Mouse (Mus musculus) hindbrain, embryonic 11.5 days (tissue): ENCODE data around the gene Maml1. TPM values are rescaled to one million over a fixed set of nuclear protein-coding genes. Genes with fewer than 3 reads are reported as not detected.

Experiments
- ATAC-seq: fragments of 200-750 bp; cut with Nextera tagmentation; 2 replicates; pipeline ENCODE4 v1.8.0; 2017; ENCODE audit warnings: mild to moderate bottlenecking, moderate TSS enrichment, moderate library complexity; ENCODE audit not compliant: low FRiP score
- DNase-seq: peaks from one replicate; pipeline ENCODE4 v3.0.0-alpha.2; 2015; ENCODE audit warnings: low spot score
- H3K27ac ChIP-seq: fragments of 300-500 bp; sonication (generic); 2 replicates; pipeline ENCODE4 v1.5.1; 2014; ENCODE audit warnings: mild to moderate bottlenecking, low read depth, low read length
- H3K27me3 ChIP-seq: fragments of 300-500 bp; sonication (generic); 2 replicates; pipeline ENCODE4 v1.6.1; 2014; ENCODE audit warnings: mild to moderate bottlenecking, low read length, moderate library complexity, mixed read lengths; ENCODE audit not compliant: control insufficient read depth, insufficient read depth
- H3K36me3 ChIP-seq: fragments of 300-500 bp; sonication (generic); 2 replicates; pipeline ENCODE4 v1.6.1; 2014; ENCODE audit warnings: mild to moderate bottlenecking, low read length, moderate library complexity, mixed read lengths; ENCODE audit not compliant: control insufficient read depth, insufficient read depth
- H3K4me1 ChIP-seq: fragments of 300-500 bp; sonication (generic); replicated peaks from 2 replicates; pipeline ENCODE4 v1.6.1; 2014; ENCODE audit warnings: low read length, mixed read lengths; ENCODE audit not compliant: control insufficient read depth, insufficient read depth
- H3K4me2 ChIP-seq: fragments of 300-500 bp; sonication (generic); replicated peaks from 2 replicates; pipeline ENCODE4 v1.6.1; 2014; ENCODE audit warnings: mild to moderate bottlenecking, low read depth, low read length
- H3K4me3 ChIP-seq: fragments of 300-500 bp; sonication (generic); 2 replicates; pipeline ENCODE4 v1.5.1; 2014; ENCODE audit warnings: low read depth, low read length
- H3K9ac ChIP-seq: fragments of 300-500 bp; sonication (generic); 2 replicates; pipeline ENCODE4 v1.6.1; 2014; ENCODE audit warnings: low read depth, low read length
- H3K9me3 ChIP-seq: fragments of 300-500 bp; sonication (generic); 2 replicates; pipeline ENCODE4 v1.6.1; 2016; ENCODE audit warnings: low read length; ENCODE audit not compliant: control insufficient read depth
- WGBS: fragments of 180-500 bp; shearing (Covaris S2); extraction: QIAGEN DNeasy Blood & Tissue Kit; methylation state at CpG from one replicate; pipeline ENCODE4 v1.1.7; 2014; 5-methylcytosine and 5-hydroxymethylcytosine counted together
- polyA plus RNA-seq: library from polyadenylated mRNA; unstranded; fragments of >200 nt; fragmentation: Nextera tagmentation; extraction: Ambion mirVana; gene quantifications from 2 replicates; pipeline ENCODE4 v1.2.1, GENCODE M21; 2014

Maml1 gene
- polyA plus RNA-seq, 1 experiment from 2014 or later: 10.1 TPM

DNA sequence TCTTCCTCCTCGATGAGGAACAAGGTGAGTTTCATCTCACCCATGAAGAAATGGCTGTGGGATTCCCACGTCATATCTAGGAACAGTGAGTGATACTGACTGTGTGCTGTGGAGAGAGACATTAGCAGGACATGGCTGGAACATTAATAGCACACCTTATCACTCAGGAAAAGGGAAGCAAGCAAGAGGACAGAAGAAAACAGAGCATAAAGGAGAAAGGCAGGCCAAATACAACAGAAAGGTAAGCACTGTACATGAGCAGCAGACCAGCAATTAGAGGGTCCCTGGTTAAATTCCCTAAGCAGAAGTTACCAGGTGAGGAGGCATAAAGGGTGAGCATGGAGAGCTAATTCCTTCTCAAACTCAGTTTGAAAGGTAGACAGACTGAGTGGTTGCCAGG is 17.0 kb downstream of the Maml1 start:
- ATAC-seq: no peak
- Histone ChIP-seq H3K9ac (no peak overlapping the region), H3K4me2 (no peak overlapping the region), H3K4me3 (no peak overlapping the region), H3K36me3 (no peaks in the 10 kb centered on the region), H3K9me3 (no peaks in the 10 kb centered on the region), H3K27me3 (no peaks in the 10 kb centered on the region), H3K27ac (no peak overlapping the region), H3K4me1 (no peaks in the 10 kb centered on the region)
- DNase-seq: no peak
- WGBS: 94% methylated on average over 2 of the region's 2 CpGs

- no peak overlapping the region for H3K9ac ChIP-seq
- 83% methylated on average over 2 of the region's 2 CpGs for WGBS
- H3K4me1 ChIP-seq: no peaks in the 10 kb centered on the region
- H3K36me3 ChIP-seq: no peaks in the 10 kb centered on the region
- H3K4me3 ChIP-seq: no peak overlapping the region
- DNase-seq: no peak
- ATAC-seq: no peak
- no peaks in the 10 kb centered on the region for H3K27me3 ChIP-seq
- no peak overlapping the region for H3K27ac ChIP-seq
- H3K4me2 ChIP-seq: no peak overlapping the region
- H3K9me3 ChIP-seq: no peaks in the 10 kb centered on the region
Observed at GRCm38 (mm10) chr11:50272819-50273218, 19.3 kb downstream of the Maml1 start.

- DNase-seq (no peak), ATAC-seq (no peak)
- Histone ChIP-seq H3K9ac (no peak overlapping the region), H3K4me3 (no peak overlapping the region), H3K27me3 (no peaks in the 10 kb centered on the region), H3K27ac (no peak overlapping the region), H3K9me3 (no peaks in the 10 kb centered on the region), H3K36me3 (peaks cover 14% of the 10 kb centered on the region; the same call in 1 of the 2 replicates), H3K4me1 (no peaks in the 10 kb centered on the region), H3K4me2 (no peak overlapping the region)
- 100% methylated on average over 1 of the region's 1 CpGs for WGBS
Observed at GRCm38 (mm10) chr11:50269885-50270284, 22.2 kb downstream of the Maml1 start.

DNA sequence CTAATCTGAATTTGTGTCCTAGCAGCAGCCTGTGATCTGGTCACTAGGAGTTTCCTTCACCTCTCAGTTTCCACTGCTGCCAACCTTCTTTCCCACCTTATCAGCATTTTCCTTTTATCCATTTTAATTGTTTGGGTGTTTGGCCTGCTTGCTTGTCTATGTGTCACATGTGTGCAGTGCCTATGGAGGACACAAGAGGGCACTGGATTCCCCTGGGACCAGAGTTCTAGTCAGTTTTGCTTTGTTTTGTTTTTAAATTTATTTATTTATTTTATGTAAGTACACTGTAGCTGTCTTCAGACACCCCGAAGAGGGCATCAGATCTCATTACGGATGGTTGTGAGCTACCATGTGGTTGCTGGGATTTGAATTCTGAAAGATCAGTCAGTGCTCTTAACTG is 22.9 kb downstream of the Maml1 start:
- Histone ChIP-seq H3K4me1 (no peaks in the 10 kb centered on the region), H3K27me3 (no peaks in the 10 kb centered on the region), H3K36me3 (peaks cover 17% of the 10 kb centered on the region; the same call in 1 of the 2 replicates), H3K9me3 (no peaks in the 10 kb centered on the region), H3K4me2 (no peak overlapping the region), H3K9ac (no peak overlapping the region), H3K4me3 (no peak overlapping the region), H3K27ac (no peak overlapping the region)
- WGBS: 89% methylated on average over 2 of the region's 2 CpGs
- ATAC-seq (no peak), DNase-seq (peak; percentile 35)

DNA sequence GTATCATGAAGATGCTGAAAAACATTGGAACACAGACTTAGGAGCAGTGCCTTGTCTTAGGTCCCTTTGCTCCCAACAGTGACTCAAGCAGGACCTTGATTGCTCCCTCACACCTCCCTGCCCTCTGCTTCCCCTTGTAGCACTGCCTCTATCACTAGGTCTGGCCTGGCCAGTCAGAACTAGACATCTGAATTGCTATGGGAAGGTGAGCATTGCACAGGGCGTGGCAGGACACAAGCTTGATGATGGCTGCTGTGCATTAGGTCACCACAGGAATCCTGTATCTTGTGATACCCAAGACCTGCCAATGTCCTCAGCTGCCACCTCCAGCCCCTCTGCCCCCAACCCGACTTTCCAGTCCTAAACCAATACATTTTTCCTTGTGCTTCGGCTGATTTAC is 25.1 kb downstream of the Maml1 start:
- DNase-seq: no peak
- 94% methylated on average over 3 of the region's 3 CpGs for whole genome bisulfite sequencing
- no peak overlapping the region for H3K4me2 ChIP-seq
- H3K4me3 ChIP-seq: no peak overlapping the region
- no peaks in the 10 kb centered on the region for H3K9me3 ChIP-seq
- no peak for ATAC-seq
- peaks cover 22% of the 10 kb centered on the region for H3K36me3 ChIP-seq
- no peaks in the 10 kb centered on the region for H3K4me1 ChIP-seq
- no peak overlapping the region for H3K9ac ChIP-seq
- no peak overlapping the region for H3K27ac ChIP-seq
- H3K27me3 ChIP-seq: no peaks in the 10 kb centered on the region

GRCm38 (mm10) chr11:50265931-50266330 is 26.2 kb downstream of the Maml1 start:
- no peak overlapping the region for H3K9ac ChIP-seq
- no peaks in the 10 kb centered on the region for H3K27me3 ChIP-seq
- H3K36me3 ChIP-seq: peaks cover 25% of the 10 kb centered on the region
- no peaks in the 10 kb centered on the region for H3K4me1 ChIP-seq
- DNase-seq (no peak), ATAC-seq (no peak)
- H3K4me3 ChIP-seq: no peak overlapping the region
- no peak overlapping the region for H3K27ac ChIP-seq
- WGBS: 90% methylated on average over 8 of the region's 8 CpGs
- H3K9me3 ChIP-seq: no peaks in the 10 kb centered on the region
- H3K4me2 ChIP-seq: no peak overlapping the region

DNA sequence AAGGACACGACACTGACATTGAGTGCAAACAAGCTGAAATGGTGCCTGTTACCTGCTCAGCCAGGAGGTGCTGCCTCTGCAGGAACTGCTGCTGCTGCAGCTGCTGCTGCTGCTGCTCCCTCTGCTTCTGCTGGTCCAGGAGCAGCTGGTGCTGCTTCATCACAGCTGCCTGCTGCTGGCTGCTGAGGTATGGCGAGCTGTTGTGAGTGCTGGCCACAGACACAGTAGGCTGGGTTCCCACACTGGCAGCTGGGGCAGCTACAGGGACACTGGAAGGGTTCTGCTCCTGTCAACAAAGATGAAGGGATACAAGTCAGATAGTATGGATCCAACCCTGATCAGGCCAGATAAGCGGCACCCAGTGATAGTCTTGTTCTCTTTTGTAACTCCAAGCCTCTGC is 28.9 kb downstream of the Maml1 start:
- WGBS: 92% methylated on average over 3 of the region's 3 CpGs
- H3K4me3 ChIP-seq: no peak overlapping the region
- H3K27ac ChIP-seq: no peak overlapping the region; the same call in 1 of the 2 replicates
- H3K9ac ChIP-seq: no peak overlapping the region
- DNase-seq (no peak), ATAC-seq (no peak)
- H3K36me3 ChIP-seq: peaks cover 25% of the 10 kb centered on the region
- no peaks in the 10 kb centered on the region for H3K27me3 ChIP-seq
- no peaks in the 10 kb centered on the region for H3K9me3 ChIP-seq
- H3K4me1 ChIP-seq: no peaks in the 10 kb centered on the region
- H3K4me2 ChIP-seq: no peak overlapping the region

DNA sequence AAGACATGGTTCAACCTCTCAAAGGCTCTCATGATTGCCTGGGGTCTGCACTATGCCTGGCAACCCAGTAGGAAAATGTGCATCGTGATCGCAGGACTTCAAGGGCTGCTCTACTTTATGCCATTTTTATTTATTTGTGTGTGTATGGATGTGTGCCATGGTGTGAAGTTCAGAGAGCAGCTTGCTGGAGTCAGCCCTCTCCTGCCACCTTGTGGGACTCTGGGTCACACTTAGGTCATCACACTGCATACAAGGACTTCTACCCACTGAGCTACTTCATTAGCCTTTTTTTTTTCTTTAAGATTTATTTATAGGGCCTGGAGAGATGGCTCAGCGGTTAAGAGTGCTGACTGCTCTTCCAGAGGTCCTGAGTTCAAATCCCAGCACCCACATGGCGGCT is 30.1 kb downstream of the Maml1 start:
- Histone ChIP-seq H3K4me2 (no peak overlapping the region), H3K36me3 (peaks cover 35% of the 10 kb centered on the region), H3K9me3 (no peaks in the 10 kb centered on the region), H3K27me3 (no peaks in the 10 kb centered on the region), H3K27ac (no peak overlapping the region), H3K4me3 (no peak overlapping the region), H3K9ac (no peak overlapping the region), H3K4me1 (no peaks in the 10 kb centered on the region)
- 91% methylated on average over 4 of the region's 4 CpGs for WGBS
- no peak for ATAC-seq
- no peak for DNase-seq

DNA sequence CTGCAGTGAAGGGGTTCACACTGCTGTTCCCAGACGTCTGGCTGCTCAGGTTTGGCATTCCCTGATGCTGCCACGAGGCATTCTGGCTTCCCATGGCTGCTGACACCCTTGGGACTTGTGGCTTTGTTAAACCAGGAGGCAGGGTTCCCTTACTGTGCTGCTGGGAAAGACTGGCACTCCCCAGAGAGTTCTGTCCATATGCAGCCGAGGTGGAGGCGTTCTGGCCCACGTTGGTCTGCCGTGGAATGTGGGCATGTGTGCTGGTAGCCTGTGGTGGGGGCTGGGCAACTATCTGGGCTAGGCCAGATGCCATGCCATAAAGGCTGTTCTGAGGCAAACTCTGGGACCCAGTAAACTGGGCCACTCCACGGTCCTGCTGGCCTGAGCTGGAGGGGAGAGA is 33.8 kb downstream of the Maml1 start:
- no peak for ATAC-seq
- no peak overlapping the region for H3K4me2 ChIP-seq
- no peaks in the 10 kb centered on the region for H3K27me3 ChIP-seq
- no peak overlapping the region for H3K9ac ChIP-seq
- peaks cover 21% of the 10 kb centered on the region for H3K36me3 ChIP-seq
- 92% methylated on average over 7 of the region's 7 CpGs for WGBS
- no peak for DNase-seq
- H3K4me3 ChIP-seq: no peak overlapping the region
- H3K27ac ChIP-seq: no peak overlapping the region
- H3K9me3 ChIP-seq: no peaks in the 10 kb centered on the region
- no peaks in the 10 kb centered on the region for H3K4me1 ChIP-seq
